In genomic region chr4:148816556-148816955, GRCm38 (mm10) we compare ENCODE assay signal across 10 mouse cellular contexts. TPM values are rescaled to one million over a fixed set of nuclear protein-coding genes. Genes with fewer than 3 reads are reported as not detected.
DNase-seq lines count a peak whose midpoint lies in the region; ATAC-seq lines count a peak whose summit lies in the region.
"Had no signal": no experiment of that assay in that cellular context is flagged by ENCODE, and none has a peak within 500 bp of the region (broad histone marks: within the 10 kb centered on the region; RNA-seq: fewer than 3 reads in every experiment).

No protein-coding gene starts in this region.

- no peak overlapping the region for H3K9ac ChIP-seq in forebrain, embryonic 12.5 days
- no peak overlapping the region for H3K9ac ChIP-seq in forebrain, embryonic 15.5 days (replicated peaks)
- H3K9ac ChIP-seq in midbrain, embryonic 11.5 days (ENCODE audit: low read length), result no peak overlapping the region
- no peak overlapping the region for H3K9ac ChIP-seq in midbrain, embryonic 13.5 days (replicated peaks)
- no peak overlapping the region for H3K9ac ChIP-seq in kidney, embryonic 16.5 days (replicated peaks; ENCODE audit: low read length)
- peak overlapping the region; percentile 9; the same call in 1 of the 2 replicates for H3K9ac ChIP-seq in stomach, embryonic 16.5 days (ENCODE audit: low read length)

- peaks cover 60% of the 10 kb centered on the region for H3K27me3 ChIP-seq in forebrain, embryonic 12.5 days
- H3K27me3 ChIP-seq in forebrain, embryonic 15.5 days, result peaks cover 31% of the 10 kb centered on the region
- H3K27me3 ChIP-seq in midbrain, embryonic 11.5 days (ENCODE audit: control insufficient read depth, insufficient read depth, low read length), result peaks cover 39% of the 10 kb centered on the region
- peaks cover 77% of the 10 kb centered on the region for H3K27me3 ChIP-seq in midbrain, embryonic 13.5 days
- H3K27me3 ChIP-seq in kidney, embryonic 16.5 days (ENCODE audit: insufficient read depth, low read length), result 0 out of 2 replicates have a peak, but pooled peaks cover 3% of the 10 kb centered on the region
- H3K27me3 ChIP-seq in stomach, embryonic 16.5 days (ENCODE audit: control insufficient read depth, insufficient read depth, low read length), result peaks cover 6% of the 10 kb centered on the region; the same call in 1 of the 2 replicates

- ATAC-seq in forebrain, embryonic 12.5 days (ENCODE audit: low FRiP score), result no peak
- ATAC-seq in forebrain, embryonic 15.5 days (replicated peaks), result no peak
- no peak for ATAC-seq in midbrain, embryonic 11.5 days (ENCODE audit: low FRiP score)
- no peak for ATAC-seq in midbrain, embryonic 13.5 days
- no peak for ATAC-seq in kidney, embryonic 16.5 days (ENCODE audit: low FRiP score, low TSS enrichment)
- no peak for ATAC-seq in stomach, embryonic 16.5 days (ENCODE audit: insufficient read depth, low FRiP score)
- ATAC-seq: activated CD4-positive, CD25-positive, alpha-beta regulatory T cell, adult 4 months had no signal

- H3K4me3 ChIP-seq in forebrain, embryonic 12.5 days (replicated peaks), result no peak overlapping the region
- H3K4me3 ChIP-seq in forebrain, embryonic 15.5 days, result no peak overlapping the region
- no peak overlapping the region for H3K4me3 ChIP-seq in midbrain, embryonic 11.5 days (ENCODE audit: low read depth, low read length)
- no peak overlapping the region for H3K4me3 ChIP-seq in midbrain, embryonic 13.5 days (replicated peaks)
- H3K4me3 ChIP-seq in kidney, embryonic 16.5 days (ENCODE audit: low read length), result no peak overlapping the region
- H3K4me3 ChIP-seq in stomach, embryonic 16.5 days (replicated peaks; ENCODE audit: low read length), result no peak overlapping the region

- peak; percentile 89 for DNase-seq in midbrain, embryonic 11.5 days (ENCODE audit: low spot score, missing footprints)
- DNase-seq in thymus, postnatal 36 days, result no peak
- no peak for DNase-seq in urinary bladder, adult 2 months (ENCODE audit: low spot score)

- H3K9me3 ChIP-seq in forebrain, embryonic 12.5 days, result no peaks in the 10 kb centered on the region; the same call in 1 of the 2 replicates
- no peaks in the 10 kb centered on the region for H3K9me3 ChIP-seq in forebrain, embryonic 15.5 days
- H3K9me3 ChIP-seq in midbrain, embryonic 11.5 days (ENCODE audit: control insufficient read depth, low read length), result no peaks in the 10 kb centered on the region
- H3K9me3 ChIP-seq in midbrain, embryonic 13.5 days, result no peaks in the 10 kb centered on the region
- H3K9me3 ChIP-seq in kidney, embryonic 16.5 days (ENCODE audit: low read length), result peaks cover 7% of the 10 kb centered on the region; the same call in 1 of the 2 replicates
- H3K9me3 ChIP-seq in stomach, embryonic 16.5 days (replicated peaks; ENCODE audit: control insufficient read depth, low read length), result no peaks in the 10 kb centered on the region

- no peaks in the 10 kb centered on the region for H3K36me3 ChIP-seq in forebrain, embryonic 12.5 days (replicated peaks)
- H3K36me3 ChIP-seq in forebrain, embryonic 15.5 days, result no peaks in the 10 kb centered on the region
- no peaks in the 10 kb centered on the region; the same call in 1 of the 2 replicates for H3K36me3 ChIP-seq in midbrain, embryonic 11.5 days (ENCODE audit: control insufficient read depth, insufficient read depth, low read length)
- no peaks in the 10 kb centered on the region for H3K36me3 ChIP-seq in midbrain, embryonic 13.5 days
- no peaks in the 10 kb centered on the region for H3K36me3 ChIP-seq in kidney, embryonic 16.5 days (ENCODE audit: insufficient read depth, low read length)
- H3K36me3 ChIP-seq in stomach, embryonic 16.5 days (ENCODE audit: control insufficient read depth, insufficient read depth, low read length), result no peaks in the 10 kb centered on the region

- WGBS in forebrain, embryonic 12.5 days, result 1% methylated on average over 14 of the region's 14 CpGs
- WGBS in forebrain, embryonic 15.5 days, result 6% methylated on average over 14 of the region's 14 CpGs
- WGBS in midbrain, embryonic 11.5 days, result 2% methylated on average over 14 of the region's 14 CpGs
- WGBS in midbrain, embryonic 13.5 days, result 2% methylated on average over 14 of the region's 14 CpGs
- 17% methylated on average over 14 of the region's 14 CpGs for WGBS in kidney, embryonic 16.5 days
- WGBS in stomach, embryonic 16.5 days, result 20% methylated on average over 14 of the region's 14 CpGs

- peak overlapping the region; percentile 30 for H3K4me2 ChIP-seq in forebrain, embryonic 12.5 days
- no peak overlapping the region; the same call in 1 of the 2 replicates for H3K4me2 ChIP-seq in forebrain, embryonic 15.5 days (replicated peaks)
- H3K4me2 ChIP-seq in midbrain, embryonic 11.5 days, result peak overlapping the region; percentile 32
- H3K4me2 ChIP-seq in midbrain, embryonic 13.5 days (replicated peaks), result no peak overlapping the region; the same call in 1 of the 2 replicates
- H3K4me2 ChIP-seq in kidney, embryonic 16.5 days (replicated peaks; ENCODE audit: low read depth, low read length), result 0 out of 2 replicates have a peak overlapping the region, but pooled peaks have one; percentile 6
- H3K4me2 ChIP-seq in stomach, embryonic 16.5 days (ENCODE audit: low read depth, low read length), result 0 out of 2 replicates have a peak overlapping the region, but pooled peaks have one; percentile 2

- H3K4me1 ChIP-seq in forebrain, embryonic 12.5 days, result peaks cover 36% of the 10 kb centered on the region
- H3K4me1 ChIP-seq in forebrain, embryonic 15.5 days, result peaks cover 31% of the 10 kb centered on the region
- H3K4me1 ChIP-seq in midbrain, embryonic 11.5 days (ENCODE audit: control insufficient read depth, insufficient read depth, low read length), result peaks cover 16% of the 10 kb centered on the region
- H3K4me1 ChIP-seq in midbrain, embryonic 13.5 days (replicated peaks), result peaks cover 34% of the 10 kb centered on the region
- H3K4me1 ChIP-seq in kidney, embryonic 16.5 days (ENCODE audit: insufficient read depth, low read length), result peaks cover 17% of the 10 kb centered on the region
- H3K4me1 ChIP-seq in stomach, embryonic 16.5 days (ENCODE audit: control insufficient read depth, insufficient read depth, low read length), result peaks cover 27% of the 10 kb centered on the region

- no peak overlapping the region for H3K27ac ChIP-seq in forebrain, embryonic 12.5 days
- H3K27ac ChIP-seq in forebrain, embryonic 15.5 days (replicated peaks), result no peak overlapping the region
- no peak overlapping the region for H3K27ac ChIP-seq in midbrain, embryonic 11.5 days (ENCODE audit: low read depth, low read length)
- no peak overlapping the region for H3K27ac ChIP-seq in midbrain, embryonic 13.5 days
- H3K27ac ChIP-seq in kidney, embryonic 16.5 days (ENCODE audit: low read length), result no peak overlapping the region
- no peak overlapping the region for H3K27ac ChIP-seq in stomach, embryonic 16.5 days (ENCODE audit: low read length)
- H3K27ac ChIP-seq: macrophage had no signal

RNA-seq across cellular contexts. Expression of gene Casz1, which starts 12.3 kb away (rescaled TPM):
- 2.8 and 3.1 TPM in 2 replicates for polyA plus RNA-seq in forebrain, embryonic 12.5 days (2016; fragmentation: Nextera tagmentation; extraction: Ambion mirVana)
- polyA plus RNA-seq in forebrain, embryonic 15.5 days (2015; fragmentation: Nextera tagmentation; extraction: Ambion mirVana), result 0.68 and 1.1 TPM in 2 replicates
- 1.6 TPM in 2 replicates for polyA plus RNA-seq in midbrain, embryonic 11.5 days (2014; fragmentation: Nextera tagmentation; extraction: Ambion mirVana)
- 2.7 and 3.8 TPM in 2 replicates for polyA plus RNA-seq in midbrain, embryonic 13.5 days (2015; fragmentation: Nextera tagmentation; extraction: Ambion mirVana)
- 5.4 and 8.8 TPM in 2 replicates for polyA plus RNA-seq in kidney, embryonic 16.5 days (2015; fragmentation: Nextera tagmentation; extraction: Ambion mirVana)
- 9.9 and 10.5 TPM in 2 replicates for polyA plus RNA-seq in stomach, embryonic 16.5 days (2015; fragmentation: Nextera tagmentation; extraction: Ambion mirVana)
- polyA plus RNA-seq in urinary bladder, adult 2 months (2012; rRNA removed), result 21.0 and 29.8 TPM in 2 replicates

Comparison
In these comparisons a context has a peak if more than half of its experiments do, and no peak if none do; other contexts are left out.
1. H3K4me2 ChIP-seq: peak in forebrain, embryonic 12.5 days (single experiment), midbrain, embryonic 11.5 days (single experiment), kidney, embryonic 16.5 days (single experiment) and stomach, embryonic 16.5 days (single experiment); none in forebrain, embryonic 15.5 days (single experiment) and midbrain, embryonic 13.5 days (single experiment).